Mouse (Mus musculus) layer of hippocampus, adult 11-12 months (tissue): ENCODE results near the gene Gpr84.

ENCODE experiments used
- DNase-seq: peaks from one replicate; pipeline ENCODE4 v3.0.0; 2022; ENCODE audit warnings: low spot score

Gene Gpr84

DNA sequence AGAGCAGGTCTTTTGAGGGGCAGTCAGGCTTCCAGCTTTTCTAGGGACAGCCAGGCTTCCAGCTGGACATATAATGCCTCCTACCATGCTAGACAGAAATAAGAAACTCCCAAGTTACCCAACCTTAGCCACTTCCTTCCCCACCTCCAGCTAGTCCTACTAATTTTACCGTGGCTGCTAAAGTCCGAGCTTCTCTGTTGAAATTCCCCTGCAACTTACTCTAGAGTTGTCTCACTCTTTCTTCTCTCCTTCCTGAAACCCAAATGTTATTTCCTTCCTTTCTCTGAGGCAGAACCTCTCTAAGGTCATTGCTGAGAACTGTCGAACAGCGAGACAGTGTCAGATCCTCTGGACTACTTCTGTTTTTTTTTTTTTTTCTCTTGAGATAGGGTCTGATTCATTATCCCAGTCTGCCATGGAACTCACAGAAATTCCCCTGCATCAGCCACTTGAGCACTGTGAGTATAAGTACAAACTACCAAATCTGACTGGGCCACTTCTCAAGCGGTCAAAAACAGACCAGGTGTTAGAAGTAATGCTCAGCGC is at the start of gene Gpr84:
Gene Gpr84, minus strand, starts transcription at position 248 of the 546 bp plus-strand sequence.
- no peak for DNase-seq

- DNase-seq = no peak
Measured at GRCm38 (mm10) chr15:103359869-103360602, 49.6 kb upstream of the Gpr84 start.

DNA sequence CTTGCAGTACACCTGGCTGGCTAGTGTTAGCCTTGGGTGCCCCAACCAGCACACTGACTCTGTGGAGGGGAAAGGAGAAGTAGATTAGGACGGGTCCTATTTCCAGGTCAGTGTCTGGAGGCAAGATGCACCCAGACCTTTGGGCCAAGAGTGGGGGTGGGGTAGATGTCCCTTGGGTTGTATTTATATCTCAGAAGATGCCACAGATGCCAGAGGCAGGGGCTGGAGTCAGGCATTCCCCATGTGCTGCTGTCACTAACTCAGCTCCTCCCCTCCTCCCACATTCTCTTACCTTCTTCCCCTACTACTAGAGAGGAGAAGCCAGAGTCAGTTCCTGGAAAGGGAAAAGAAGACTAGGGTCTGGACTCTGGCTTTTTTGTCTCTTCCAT is 48.7 kb upstream of the Gpr84 start:
- DNase-seq = no peak

- no peak for DNase-seq
Measured at GRCm38 (mm10) chr15:103358278-103359121, 48.1 kb upstream of the Gpr84 start.

GRCm38 (mm10) chr15:103357817-103358216 is 47.4 kb upstream of the Gpr84 start:
- DNase-seq = no peak

DNA sequence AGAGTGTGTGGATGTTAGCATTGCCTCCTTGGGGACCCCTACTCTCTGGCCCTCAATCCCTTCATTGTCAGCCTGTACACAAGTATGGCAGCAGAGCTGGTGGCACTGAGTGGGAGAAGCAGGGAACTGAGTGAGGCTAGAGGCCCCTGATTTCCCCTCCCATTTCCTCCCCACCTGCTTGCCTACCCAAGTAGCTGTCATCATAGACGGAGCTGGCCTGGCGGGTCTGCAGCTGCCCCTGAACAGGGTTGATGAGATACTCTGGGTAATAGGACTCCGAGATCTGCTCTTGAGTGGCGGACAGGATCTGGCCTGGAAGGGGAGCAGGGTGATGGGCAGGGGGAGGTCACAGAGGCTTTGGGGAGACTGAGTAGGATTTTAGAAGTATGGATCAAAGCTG is 45.7 kb upstream of the Gpr84 start:
- DNase-seq = no peak

DNA sequence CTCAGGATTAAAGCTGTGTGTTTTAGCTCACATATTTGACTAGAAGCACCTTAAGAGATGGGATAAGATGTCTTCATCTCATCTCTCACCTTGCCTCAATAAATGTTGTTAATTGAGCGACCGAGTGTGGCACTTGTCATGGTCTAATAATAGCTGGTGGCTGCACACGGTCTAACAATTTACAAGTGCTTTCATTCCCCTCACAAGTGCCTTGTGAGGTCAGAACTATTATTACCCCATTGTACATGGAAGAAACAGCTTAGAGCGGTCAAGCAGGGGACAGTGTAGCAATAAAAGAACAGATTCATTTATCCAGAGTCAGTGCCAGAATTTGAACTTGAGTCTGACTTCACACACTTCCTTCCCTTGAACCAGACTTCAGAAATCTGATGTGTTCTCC is 45.0 kb upstream of the Gpr84 start:
- no peak for DNase-seq

DNA sequence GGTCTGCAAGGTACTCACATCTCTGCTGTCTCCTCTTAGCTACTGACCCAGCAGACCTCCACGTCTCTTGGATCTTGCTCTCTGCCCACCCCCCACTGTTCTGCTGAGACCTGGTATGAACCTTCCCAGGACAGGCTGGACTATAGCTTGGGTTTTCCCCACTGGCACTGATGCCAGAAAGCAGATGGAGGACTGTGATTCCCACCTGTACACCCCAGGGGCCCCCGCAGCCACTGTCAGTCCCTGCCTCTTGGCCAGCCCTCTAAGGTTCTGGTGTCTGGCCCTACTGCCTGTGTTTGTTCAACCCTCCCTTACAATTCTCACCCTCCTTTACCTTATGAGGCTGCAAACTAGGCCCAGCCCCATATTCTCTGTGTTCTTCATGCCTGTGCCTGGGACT is 44.3 kb upstream of the Gpr84 start:
- DNase-seq = no peak

DNA sequence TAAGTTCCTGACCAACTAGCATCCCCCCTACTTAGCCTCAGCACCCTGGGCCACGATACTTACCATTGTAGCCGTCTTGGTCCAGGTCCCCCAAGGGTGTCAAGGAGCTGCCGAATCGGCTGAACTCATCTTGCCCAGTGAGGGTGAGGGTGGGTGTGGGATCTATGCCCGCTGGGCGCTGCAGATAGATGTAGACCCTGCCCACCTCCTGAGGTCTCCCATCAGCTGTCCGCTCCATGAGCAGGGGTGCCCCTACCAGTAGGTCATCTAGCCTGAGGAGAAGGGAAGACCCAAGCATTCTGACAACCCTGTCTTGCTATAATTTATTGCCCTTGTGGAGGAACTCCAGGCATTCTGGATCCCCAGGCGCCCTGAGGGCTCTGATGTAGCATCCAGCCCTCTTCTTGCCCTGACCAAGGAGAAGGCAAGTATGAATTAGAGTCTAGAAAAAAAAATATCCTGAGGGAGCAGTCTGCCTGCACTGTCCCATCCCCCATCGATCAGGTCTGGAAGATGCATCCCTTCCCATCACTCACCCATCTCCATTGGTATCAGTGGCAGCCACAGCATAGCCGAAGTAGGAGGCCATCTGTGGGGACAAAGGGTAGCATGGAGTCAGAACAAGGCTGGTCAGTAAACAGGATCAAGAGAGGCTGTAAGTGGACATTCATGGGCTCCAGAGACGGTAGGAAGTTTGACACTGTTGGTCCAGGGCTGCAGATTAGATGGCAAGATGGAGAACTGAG is 43.3 kb upstream of the Gpr84 start:
- DNase-seq = no peak

DNA sequence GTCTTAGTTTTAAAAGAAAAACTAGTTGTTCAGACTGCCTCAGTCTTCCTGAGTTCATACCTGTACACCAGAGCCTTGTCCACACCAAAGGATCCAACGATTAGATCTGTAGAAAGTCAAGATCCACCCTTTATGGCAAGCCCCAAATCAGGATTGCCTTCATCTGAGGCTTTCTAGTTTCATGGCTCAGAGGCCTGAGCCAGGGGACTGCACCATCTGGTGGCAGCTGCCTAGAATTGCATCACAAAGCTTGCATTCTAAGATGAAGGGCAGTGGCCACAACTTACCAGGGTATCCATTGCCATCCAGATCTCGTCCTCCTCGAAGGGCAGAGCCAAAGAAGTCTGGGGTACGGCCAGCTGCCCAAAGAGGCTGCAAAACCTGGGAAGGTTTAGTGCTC is 42.4 kb upstream of the Gpr84 start:
- no peak for DNase-seq

DNA sequence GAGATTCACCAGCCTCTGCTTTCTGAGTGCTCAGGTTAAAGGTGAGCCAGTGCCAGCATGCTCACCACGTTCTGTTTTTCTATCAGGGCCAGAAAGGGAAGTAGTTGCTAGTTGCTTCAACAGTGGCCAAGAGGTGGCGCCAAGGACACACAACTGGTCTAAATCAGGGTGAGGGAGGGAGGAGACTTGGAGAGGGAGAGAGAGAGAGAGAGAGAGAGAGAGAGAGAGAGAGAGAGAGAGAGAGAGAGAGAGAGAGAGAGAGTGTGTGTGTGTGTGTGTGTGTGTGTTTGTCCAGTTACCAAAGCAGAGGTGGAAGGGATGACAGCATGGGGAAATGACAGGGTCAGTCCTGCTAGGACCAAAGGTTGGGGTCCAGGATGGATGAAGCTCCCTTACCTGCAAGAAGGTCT is 36.9 kb upstream of the Gpr84 start:
- peak; percentile 68 for DNase-seq

DNA sequence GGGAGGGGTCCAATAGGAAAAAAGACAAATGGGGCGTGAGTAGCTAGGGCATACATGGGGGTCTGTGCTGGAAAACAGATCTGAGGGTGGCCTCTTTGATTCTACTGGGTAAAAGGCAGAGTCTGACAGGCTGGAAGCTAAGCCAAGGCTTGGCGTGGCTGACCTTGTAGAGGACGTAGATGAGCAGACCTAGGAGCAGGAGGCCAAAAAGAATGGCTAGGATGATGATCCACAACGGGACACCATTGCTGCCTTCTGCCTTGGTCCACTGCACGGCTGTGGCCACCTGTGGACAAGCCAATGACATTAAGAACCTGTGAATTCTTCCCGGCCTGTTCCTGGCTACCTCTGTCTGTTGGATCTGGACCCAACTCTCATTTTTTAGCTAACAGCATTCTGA is 35.4 kb upstream of the Gpr84 start:
- DNase-seq = no peak

- no peak for DNase-seq
Measured at GRCm38 (mm10) chr15:103343556-103343955, 33.1 kb upstream of the Gpr84 start.

- DNase-seq = no peak
Measured at GRCm38 (mm10) chr15:103343008-103343407, 32.6 kb upstream of the Gpr84 start.

GRCm38 (mm10) chr15:103342415-103342814 is 32.0 kb upstream of the Gpr84 start:
- peak; percentile 85 for DNase-seq

DNA sequence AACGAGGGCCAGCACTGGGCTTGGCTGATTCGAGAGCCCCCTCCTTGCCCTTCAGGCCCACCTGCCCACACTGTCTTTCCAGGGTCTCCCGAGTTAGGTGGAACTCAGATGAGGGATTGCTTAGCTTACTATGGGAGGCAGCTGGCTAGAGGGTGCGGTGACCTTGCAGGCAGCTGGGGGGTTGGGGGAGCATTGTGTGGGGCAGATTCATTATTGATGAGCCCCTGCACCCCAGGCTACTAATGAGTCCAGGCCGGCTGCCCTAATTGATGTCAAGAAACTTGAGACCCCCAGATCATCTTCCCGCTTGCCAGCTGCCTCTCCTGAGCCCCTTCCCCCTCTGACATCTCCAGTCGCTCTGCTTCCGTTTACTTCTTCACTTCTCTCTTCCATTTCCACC is 31.1 kb upstream of the Gpr84 start:
- DNase-seq = no peak

GRCm38 (mm10) chr15:103340786-103341185 is 30.4 kb upstream of the Gpr84 start:
- DNase-seq = no peak

DNA sequence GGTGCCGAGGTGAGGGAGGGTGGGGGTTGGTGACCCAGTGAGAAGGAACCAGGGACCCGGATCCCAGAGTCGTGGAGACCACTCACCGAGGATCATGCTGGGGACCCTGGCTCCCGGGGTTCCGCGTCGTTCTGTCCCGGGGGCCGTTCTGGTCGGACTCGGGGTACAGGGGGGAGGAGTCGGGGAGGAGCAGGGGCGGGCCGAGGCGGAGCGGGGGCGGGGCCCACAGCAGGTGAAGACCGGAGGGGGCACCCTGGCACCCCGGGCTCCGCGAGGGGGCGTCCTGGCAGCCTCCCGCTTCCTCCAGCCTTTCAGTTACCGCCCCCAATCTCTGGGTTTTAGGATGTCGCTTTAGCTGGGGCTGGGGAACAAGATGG is 29.5 kb upstream of the Gpr84 start, which contains the start of gene Zfp385a:
Gene Zfp385a, minus strand, starts transcription at position 133 of the 377 bp plus-strand sequence.
- DNase-seq = peak; percentile 77

DNA sequence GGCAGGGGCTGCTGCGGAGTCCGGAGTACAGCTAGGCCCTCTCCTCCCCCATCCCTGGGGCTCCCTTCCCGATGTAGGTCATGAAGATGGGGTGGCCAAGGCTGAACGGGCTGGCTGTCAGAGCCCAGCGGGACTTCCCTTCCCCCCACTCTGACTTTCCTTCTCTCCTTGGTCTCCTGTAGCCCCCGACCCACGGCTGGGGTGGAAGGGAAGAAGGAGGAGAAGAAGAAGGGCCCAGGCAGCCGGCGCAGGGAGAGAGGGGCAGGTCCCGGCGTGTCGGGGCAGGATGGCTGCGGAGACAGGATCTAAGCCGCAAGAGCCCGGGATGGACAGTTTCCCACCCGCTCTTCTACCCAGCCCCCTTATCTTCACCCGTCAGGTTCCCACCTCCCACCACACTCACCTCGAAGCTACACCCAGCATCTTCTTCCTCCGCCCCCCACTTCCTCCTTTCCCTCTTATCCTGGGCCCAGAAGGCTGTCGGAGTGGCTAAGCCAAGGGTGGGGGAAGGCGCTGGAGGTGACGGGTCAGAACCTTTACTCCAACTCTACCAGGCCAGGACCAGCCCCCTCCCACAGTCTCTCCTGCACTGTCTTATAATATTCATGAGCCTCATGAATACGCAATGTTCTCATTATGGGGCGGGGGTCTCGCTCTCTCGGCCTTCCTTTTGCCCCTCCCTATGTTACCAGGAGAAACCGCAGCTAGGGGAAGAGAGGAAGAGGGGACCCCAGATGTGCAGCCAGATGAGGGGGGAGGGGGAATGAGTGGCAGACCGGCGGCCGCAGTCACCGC is 29.0 kb upstream of the Gpr84 start:
- DNase-seq = peak; percentile 17

- DNase-seq = no peak
Measured at GRCm38 (mm10) chr15:103338829-103339165, 28.4 kb upstream of the Gpr84 start.

DNA sequence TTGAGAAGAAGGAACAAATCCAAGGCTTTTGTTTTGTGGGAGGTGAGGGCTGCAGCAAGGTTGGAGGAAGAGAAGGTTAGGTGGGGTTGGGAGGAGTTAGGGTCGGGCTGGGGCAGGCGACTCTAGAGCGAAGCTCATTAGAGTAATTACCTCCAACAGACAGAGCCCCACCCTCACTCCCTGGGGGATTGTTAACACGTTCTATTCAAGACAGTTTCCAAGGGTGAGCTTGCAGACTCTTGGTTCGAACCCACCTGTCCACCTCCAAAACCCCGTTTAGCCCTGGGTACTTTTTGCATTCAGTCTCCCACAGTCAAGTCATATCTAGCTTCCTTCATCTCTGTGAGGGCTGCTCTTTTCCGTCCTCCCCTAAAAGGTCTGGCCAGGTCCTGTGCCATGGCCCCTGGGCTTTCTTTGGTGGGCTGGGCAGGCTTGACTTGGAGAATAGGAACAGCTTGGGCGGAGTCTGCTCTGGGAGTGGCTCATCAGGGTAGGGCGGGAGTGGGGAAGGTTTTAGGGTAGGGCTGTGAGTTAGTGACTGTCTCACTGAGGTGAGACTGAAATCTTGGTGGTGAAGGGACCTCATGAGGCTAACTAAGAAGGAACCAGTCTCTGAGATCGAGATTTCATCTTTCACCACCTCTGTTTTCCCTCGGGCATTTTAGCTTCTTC is 26.7 kb upstream of the Gpr84 start:
- no peak for DNase-seq
